Mouse (Mus musculus): ENCODE measurements around the gene Nxn. TPM values are rescaled to one million over a fixed set of nuclear protein-coding genes. Genes with fewer than 3 reads are reported as not detected.
A peak's percentile ranks its signal among the peaks of the same experiment; 100 is the strongest.

The Nxn gene
- polyA plus RNA-seq, 1 experiment: 135 TPM

GRCm38 (mm10) chr11:76405113-76405512 is 6.2 kb upstream of the Nxn start:
- TF ChIP-seq CTCF (IDR thresholded peaks at IDR 0.05; ENCODE audit: borderline replicate concordance, insufficient read depth, low read length) (no peak), POLR2A (IDR thresholded peaks at IDR 0.05; ENCODE audit: low read depth, low read length) (no peak)
- no peak overlapping the region for H3K4me3 ChIP-seq (ENCODE audit: insufficient read depth, low read length)
- H3K27ac ChIP-seq (ENCODE audit: insufficient read depth, low read length): no peak overlapping the region
- H3K4me1 ChIP-seq (ENCODE audit: control insufficient read depth, insufficient read depth, low read length): peaks cover 2% of the 10 kb centered on the region; the same call in 1 of the 2 replicates

GRCm38 (mm10) chr11:76401398-76401797 is 2.5 kb upstream of the Nxn start:
- no peak for TF ChIP-seq POLR2A (IDR thresholded peaks at IDR 0.05; ENCODE audit: low read depth, low read length)
- TF ChIP-seq CTCF (IDR thresholded peaks at IDR 0.05; ENCODE audit: borderline replicate concordance, insufficient read depth, low read length): no peak
- Histone ChIP-seq H3K4me1 (ENCODE audit: control insufficient read depth, insufficient read depth, low read length) (peaks cover 2% of the 10 kb centered on the region; the same call in 1 of the 2 replicates), H3K27ac (ENCODE audit: insufficient read depth, low read length) (no peak overlapping the region), H3K4me3 (ENCODE audit: insufficient read depth, low read length) (no peak overlapping the region)

DNA sequence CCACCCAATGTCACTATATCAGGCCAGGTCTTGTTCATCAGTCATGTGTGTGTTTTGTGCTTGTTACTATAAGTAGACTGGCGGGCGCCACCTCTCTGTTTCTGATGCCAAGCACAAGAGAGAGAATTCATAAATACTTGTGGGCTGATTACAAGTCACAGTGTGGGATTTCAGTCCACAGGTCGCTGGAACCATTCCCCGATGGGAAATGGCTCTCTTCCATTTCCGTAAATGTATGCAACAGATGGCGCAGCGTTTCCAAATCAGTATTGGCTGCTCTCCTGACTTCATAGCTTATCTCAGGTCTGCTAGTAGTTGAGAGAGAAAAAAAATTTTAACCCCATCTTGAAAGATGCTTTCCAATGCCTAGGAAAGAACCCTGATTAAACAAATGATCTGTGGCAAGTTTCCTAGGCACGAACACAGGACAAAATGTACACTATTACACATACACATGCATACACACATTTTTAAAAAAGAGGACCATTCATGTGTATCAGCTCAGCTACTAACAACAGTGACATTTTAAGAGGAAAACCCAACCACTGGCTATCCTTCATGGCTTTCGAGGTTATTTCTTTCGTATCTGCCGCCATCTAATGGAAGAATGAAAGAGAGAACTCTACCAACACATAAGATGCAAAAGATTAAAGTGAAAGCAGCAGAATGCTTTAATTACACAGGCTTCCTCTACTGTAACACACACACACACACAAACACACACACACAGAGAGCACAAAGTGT is 819 bp upstream of the Nxn start:
- Histone ChIP-seq H3K27ac (ENCODE audit: insufficient read depth, low read length) (peak overlapping the region; percentile 91), H3K4me1 (ENCODE audit: control insufficient read depth, insufficient read depth, low read length) (peaks cover 6% of the 10 kb centered on the region), H3K4me3 (ENCODE audit: insufficient read depth, low read length) (peak overlapping the region; percentile 33)
- TF ChIP-seq POLR2A (IDR thresholded peaks at IDR 0.05; ENCODE audit: low read depth, low read length) (no peak; the same call in 1 of the 2 replicates), CTCF (IDR thresholded peaks at IDR 0.05; ENCODE audit: borderline replicate concordance, insufficient read depth, low read length) (no peak)

GRCm38 (mm10) chr11:76398312-76398797 is 585 bp downstream of the Nxn start:
- Histone ChIP-seq H3K4me1 (ENCODE audit: control insufficient read depth, insufficient read depth, low read length) (peaks cover 7% of the 10 kb centered on the region), H3K4me3 (ENCODE audit: insufficient read depth, low read length) (peak overlapping the region; percentile 95), H3K27ac (ENCODE audit: insufficient read depth, low read length) (peak overlapping the region; percentile 90)
- TF ChIP-seq CTCF (IDR thresholded peaks at IDR 0.05; ENCODE audit: borderline replicate concordance, insufficient read depth, low read length) (no peak), POLR2A (IDR thresholded peaks at IDR 0.05; ENCODE audit: low read depth, low read length) (peak; percentile 44; the same call in 1 of the 2 replicates)

DNA sequence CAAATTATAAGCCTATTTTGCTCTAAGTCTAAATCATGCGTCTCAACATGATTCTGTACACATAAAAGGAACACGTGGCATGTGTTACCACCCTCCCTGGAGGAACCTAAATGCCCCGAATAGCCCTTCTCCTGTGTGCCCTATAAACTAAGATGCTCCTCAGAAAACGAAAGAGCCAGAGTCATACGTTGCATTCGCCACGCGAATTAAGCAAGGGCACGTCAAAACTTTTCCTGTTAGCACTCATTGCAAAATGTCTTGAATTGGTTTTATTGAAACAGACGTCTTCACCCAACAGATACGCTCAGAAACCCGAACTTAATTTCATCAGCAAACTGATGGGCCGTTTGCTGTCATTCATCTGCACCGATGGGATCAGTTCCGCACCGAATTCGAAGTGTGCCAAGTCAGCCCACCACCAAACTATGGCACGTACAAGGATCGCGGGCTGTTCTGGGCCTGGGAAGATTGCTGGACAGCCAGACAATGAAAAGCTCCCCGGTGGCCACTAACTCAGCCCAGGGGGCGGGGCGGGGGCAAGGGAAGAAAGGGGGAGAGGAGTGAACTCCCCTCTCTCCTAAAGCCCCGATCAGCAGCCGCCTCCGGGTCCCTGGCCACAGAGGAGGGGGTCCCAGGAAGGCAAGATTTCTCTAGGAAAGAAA is 1.2 kb downstream of the Nxn start:
- TF ChIP-seq POLR2A (IDR thresholded peaks at IDR 0.05; ENCODE audit: low read depth, low read length): peak; percentile 56
- TF ChIP-seq CTCF (IDR thresholded peaks at IDR 0.05; ENCODE audit: borderline replicate concordance, insufficient read depth, low read length): no peak
- H3K27ac ChIP-seq (ENCODE audit: insufficient read depth, low read length): peak overlapping the region; percentile 90
- H3K4me3 ChIP-seq (ENCODE audit: insufficient read depth, low read length): peak overlapping the region; percentile 95
- H3K4me1 ChIP-seq (ENCODE audit: control insufficient read depth, insufficient read depth, low read length): peaks cover 7% of the 10 kb centered on the region

- Histone ChIP-seq H3K27ac (ENCODE audit: insufficient read depth, low read length) (no peak overlapping the region), H3K4me1 (ENCODE audit: control insufficient read depth, insufficient read depth, low read length) (peaks cover 5% of the 10 kb centered on the region; the same call in 1 of the 2 replicates), H3K4me3 (ENCODE audit: insufficient read depth, low read length) (no peak overlapping the region)
- TF ChIP-seq CTCF (IDR thresholded peaks at IDR 0.05; ENCODE audit: borderline replicate concordance, insufficient read depth, low read length) (no peak), POLR2A (IDR thresholded peaks at IDR 0.05; ENCODE audit: low read depth, low read length) (no peak)
These were observed 5.9 kb downstream of the Nxn start for GRCm38 (mm10) chr11:76392996-76393395.

- Histone ChIP-seq H3K4me3 (ENCODE audit: insufficient read depth, low read length) (no peak overlapping the region), H3K4me1 (ENCODE audit: control insufficient read depth, insufficient read depth, low read length) (peaks cover 5% of the 10 kb centered on the region; the same call in 1 of the 2 replicates), H3K27ac (ENCODE audit: insufficient read depth, low read length) (no peak overlapping the region)
- TF ChIP-seq POLR2A (IDR thresholded peaks at IDR 0.05; ENCODE audit: low read depth, low read length) (no peak), CTCF (IDR thresholded peaks at IDR 0.05; ENCODE audit: borderline replicate concordance, insufficient read depth, low read length) (no peak)
These were observed 6.4 kb downstream of the Nxn start for GRCm38 (mm10) chr11:76392532-76392931.

DNA sequence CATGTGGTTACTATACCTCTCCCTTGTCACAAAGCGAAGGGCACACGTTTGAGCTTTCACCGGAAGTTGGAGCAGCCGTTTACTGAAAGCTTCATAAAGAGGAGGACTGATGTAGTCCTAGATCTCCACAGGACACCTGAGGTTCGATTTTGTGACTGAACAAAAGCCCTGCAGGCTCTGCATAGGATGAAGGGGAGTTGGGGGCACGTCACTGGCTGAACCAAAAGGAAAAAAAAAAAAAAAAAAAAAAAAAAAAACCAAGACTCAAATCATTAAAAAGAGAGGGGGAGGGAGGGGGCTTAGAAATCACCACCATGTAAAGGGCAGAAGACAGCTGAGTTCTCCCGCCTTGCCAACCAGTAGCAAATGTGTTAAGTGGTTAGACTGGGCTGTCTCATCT is 10.2 kb downstream of the Nxn start:
- H3K4me3 ChIP-seq (ENCODE audit: insufficient read depth, low read length): no peak overlapping the region
- H3K4me1 ChIP-seq (ENCODE audit: control insufficient read depth, insufficient read depth, low read length): no peaks in the 10 kb centered on the region
- TF ChIP-seq CTCF (IDR thresholded peaks at IDR 0.05; ENCODE audit: borderline replicate concordance, insufficient read depth, low read length): no peak
- TF ChIP-seq POLR2A (IDR thresholded peaks at IDR 0.05; ENCODE audit: low read depth, low read length): no peak
- H3K27ac ChIP-seq (ENCODE audit: insufficient read depth, low read length): no peak overlapping the region

DNA sequence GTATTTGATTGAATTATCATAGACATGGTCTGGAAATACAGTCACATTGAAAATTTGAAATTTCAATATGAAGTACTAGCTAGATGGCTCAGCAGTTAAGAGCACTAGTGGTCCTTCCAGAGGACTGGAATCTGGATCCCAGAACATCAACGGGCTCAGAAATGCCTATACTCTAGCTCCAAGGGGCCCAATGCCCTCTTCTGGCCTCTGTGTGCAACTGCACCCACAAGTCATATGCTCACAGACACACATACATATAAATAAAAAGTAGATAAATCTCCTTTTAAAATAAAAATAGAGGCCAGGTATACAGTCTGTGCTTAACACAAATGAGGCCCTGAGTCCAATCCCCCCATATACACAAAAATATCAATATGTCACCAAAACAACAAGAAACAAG is 11.8 kb downstream of the Nxn start:
- Histone ChIP-seq H3K4me1 (ENCODE audit: control insufficient read depth, insufficient read depth, low read length) (no peaks in the 10 kb centered on the region), H3K4me3 (ENCODE audit: insufficient read depth, low read length) (no peak overlapping the region), H3K27ac (ENCODE audit: insufficient read depth, low read length) (no peak overlapping the region)
- TF ChIP-seq POLR2A (IDR thresholded peaks at IDR 0.05; ENCODE audit: low read depth, low read length) (no peak), CTCF (IDR thresholded peaks at IDR 0.05; ENCODE audit: borderline replicate concordance, insufficient read depth, low read length) (no peak)

DNA sequence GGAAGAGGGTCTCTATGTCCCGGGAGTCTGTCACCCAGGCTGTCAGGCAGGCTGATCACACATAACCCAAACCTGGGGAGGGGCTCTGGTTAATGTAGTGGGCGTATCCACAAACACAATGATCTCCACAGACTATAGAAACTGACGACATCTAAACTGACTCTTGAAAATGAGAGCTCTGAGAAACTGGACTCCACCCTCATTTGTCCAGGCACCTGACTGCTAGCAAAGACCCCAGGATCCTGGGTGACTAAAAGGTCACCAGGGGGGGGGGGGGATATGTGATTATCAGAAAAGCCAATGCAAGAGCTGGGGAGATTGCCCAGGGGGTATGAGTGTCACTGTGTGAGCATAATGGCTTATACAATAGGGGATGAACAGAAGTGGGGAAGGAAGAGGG is 13.2 kb downstream of the Nxn start:
- H3K27ac ChIP-seq (ENCODE audit: insufficient read depth, low read length): no peak overlapping the region
- TF ChIP-seq CTCF (IDR thresholded peaks at IDR 0.05; ENCODE audit: borderline replicate concordance, insufficient read depth, low read length) (no peak), POLR2A (IDR thresholded peaks at IDR 0.05; ENCODE audit: low read depth, low read length) (no peak)
- H3K4me3 ChIP-seq (ENCODE audit: insufficient read depth, low read length): no peak overlapping the region
- H3K4me1 ChIP-seq (ENCODE audit: control insufficient read depth, insufficient read depth, low read length): 0 out of 2 replicates have a peak, but pooled peaks cover 5% of the 10 kb centered on the region

Data from embryonic fibroblast, embryonic 13.5 days (primary cell).